Mouse (Mus musculus) MEL (cell line): ENCODE data around the gene Ptger3. TPM values are rescaled to one million over a fixed set of nuclear protein-coding genes. Genes with fewer than 3 reads are reported as not detected.

Experiments used
- DNase-seq: peaks from one replicate; pipeline ENCODE4 v3.0.0; 2011; ENCODE audit warnings: low read depth, low spot score
- H3K27ac ChIP-seq: 2 replicates; pipeline ENCODE4 v1.5.1; 2012; ENCODE audit warnings: low read depth, mild to moderate bottlenecking, control low read depth, low read length, moderate library complexity; ENCODE audit not compliant: control insufficient read depth
- H3K27me3 ChIP-seq, 2 experiments: fragments of 150-350 bp in 1 of 2; sonication (generic) in 1 of 2; 2 replicates each; pipeline ENCODE4 v1.6.1; 2012; ENCODE audit warnings: low read length in 2 of 2, mild to moderate bottlenecking in 2 of 2, improper control_type of control experiment in 1 of 2, moderate library complexity in 1 of 2; ENCODE audit not compliant: insufficient read depth in 2 of 2, control insufficient read depth in 1 of 2
- H3K36me3 ChIP-seq, 2 experiments: 2 replicates each; pipeline ENCODE4 v1.6.1; 2012 to 2014; ENCODE audit warnings: low read length in 2 of 2, improper control_type of control experiment in 1 of 2, inconsistent platforms in 1 of 2, mild to moderate bottlenecking in 1 of 2; ENCODE audit not compliant: insufficient read depth in 2 of 2, control insufficient read depth in 1 of 2
- H3K4me1 ChIP-seq, 2 experiments: fragments of 150-350 bp in 1 of 2; sonication (generic) in 1 of 2; 2 replicates each; pipeline ENCODE4 v1.6.1; 2012; ENCODE audit warnings: low read length in 2 of 2, improper control_type of control experiment in 1 of 2, mild to moderate bottlenecking in 1 of 2; ENCODE audit not compliant: insufficient read depth in 2 of 2, control insufficient read depth in 1 of 2
- H3K4me3 ChIP-seq, 2 experiments: fragments of 150-350 bp in 1 of 2; sonication (generic) in 1 of 2; 2 replicates each; pipeline ENCODE4 v1.5.1; 2012; ENCODE audit warnings: low read depth in 2 of 2, low read length in 2 of 2, mild to moderate bottlenecking in 2 of 2, moderate library complexity in 2 of 2, control low read depth in 1 of 2, improper control_type of control experiment in 1 of 2; ENCODE audit not compliant: control insufficient read depth in 1 of 2, insufficient read depth in 1 of 2
- H3K79me2 ChIP-seq: 2 replicates; pipeline ENCODE4 v1.6.1; 2012; ENCODE audit warnings: mild to moderate bottlenecking, low read length, moderate library complexity; ENCODE audit not compliant: control insufficient read depth, poor library complexity, insufficient read depth
- H3K9ac ChIP-seq: 2 replicates; pipeline ENCODE4 v1.6.1; 2012; ENCODE audit warnings: low read depth, mild to moderate bottlenecking, control low read depth, low read length, moderate library complexity; ENCODE audit not compliant: control insufficient read depth, poor library complexity, severe bottlenecking
- H3K9me3 ChIP-seq: fragments of 150-350 bp; sonication (generic); replicated peaks from 2 replicates; pipeline ENCODE4 v1.6.1; 2012; ENCODE audit warnings: mild to moderate bottlenecking, low read length, improper control_type of control experiment, moderate library complexity; ENCODE audit not compliant: insufficient read depth
- E2F4 ChIP-seq: IDR thresholded peaks from 2 replicates; pipeline ENCODE4 v1.6.1; 2011; ENCODE audit warnings: low read depth, low read length, improper control_type of control experiment, borderline replicate concordance
- EP300 ChIP-seq, 2 experiments: IDR thresholded peaks; 2 replicates each; pipeline ENCODE4 v1.6.1; 2011; ENCODE audit warnings: improper control_type of control experiment in 2 of 2, low read length in 2 of 2, low read depth in 1 of 2, mild to moderate bottlenecking in 1 of 2
- GABPA ChIP-seq: IDR thresholded peaks from 2 replicates; pipeline ENCODE4 v1.6.1; 2012; ENCODE audit warnings: low read depth, mild to moderate bottlenecking, inconsistent platforms, low read length, improper control_type of control experiment, moderate library complexity
- GATA1 ChIP-seq: IDR thresholded peaks from 2 replicates; pipeline ENCODE4 v1.6.1; 2011; ENCODE audit warnings: low read depth, low read length, improper control_type of control experiment
- HCFC1 ChIP-seq: IDR thresholded peaks from 2 replicates; pipeline ENCODE4 v1.6.1; 2012; ENCODE audit warnings: low read depth, mild to moderate bottlenecking, inconsistent platforms, low read length, improper control_type of control experiment, moderate library complexity
- MAX ChIP-seq: IDR thresholded peaks from 2 replicates; pipeline ENCODE4 v1.6.1; 2011; ENCODE audit warnings: low read length, improper control_type of control experiment
- MEF2A ChIP-seq: IDR thresholded peaks from 2 replicates; pipeline ENCODE4 v1.6.1; 2014; ENCODE audit warnings: low read depth, mild to moderate bottlenecking, inconsistent platforms, low read length, improper control_type of control experiment; ENCODE audit not compliant: poor library complexity, insufficient replicate concordance, severe bottlenecking; ENCODE audit errors: extremely low read depth
- MXI1 ChIP-seq: IDR thresholded peaks from 2 replicates; pipeline ENCODE4 v1.6.1; 2011; ENCODE audit warnings: mild to moderate bottlenecking, low read depth, low read length, improper control_type of control experiment
- MYB ChIP-seq: IDR thresholded peaks from 2 replicates; pipeline ENCODE4 v1.6.1; 2011; ENCODE audit warnings: mild to moderate bottlenecking, low read depth, low read length, improper control_type of control experiment
- POLR2A ChIP-seq, 2 experiments: IDR thresholded peaks; 2 replicates each; pipeline ENCODE4 v1.6.1; 2011 to 2012; ENCODE audit warnings: low read length in 2 of 2, mild to moderate bottlenecking in 2 of 2, control low read depth in 1 of 2, improper control_type of control experiment in 1 of 2, low read depth in 1 of 2, moderate library complexity in 1 of 2; ENCODE audit not compliant: control insufficient read depth in 1 of 2, insufficient read depth in 1 of 2, poor library complexity in 1 of 2
- POLR2AphosphoS2 ChIP-seq: IDR thresholded peaks from 2 replicates; pipeline ENCODE4 v1.6.1; 2011; ENCODE audit warnings: low read length, improper control_type of control experiment
- POLR2AphosphoS5 ChIP-seq: IDR thresholded peaks from 2 replicates; pipeline ENCODE4 v1.6.1; 2012; ENCODE audit warnings: low read depth, borderline replicate concordance, mild to moderate bottlenecking, inconsistent platforms, low read length, moderate library complexity, mixed read lengths
- RCOR1 ChIP-seq: IDR thresholded peaks from 2 replicates; pipeline ENCODE4 v1.6.1; 2012; ENCODE audit warnings: low read depth, mild to moderate bottlenecking, inconsistent platforms, low read length, improper control_type of control experiment
- SIN3A ChIP-seq: IDR thresholded peaks from 2 replicates; pipeline ENCODE4 v1.6.1; 2012; ENCODE audit warnings: low read length, improper control_type of control experiment, inconsistent platforms
- SMC3 ChIP-seq: IDR thresholded peaks from 2 replicates; pipeline ENCODE4 v1.6.1; 2011; ENCODE audit warnings: low read depth, low read length, improper control_type of control experiment
- TAL1 ChIP-seq: IDR thresholded peaks from 2 replicates; pipeline ENCODE4 v1.6.1; 2012; ENCODE audit warnings: mild to moderate bottlenecking, inconsistent platforms, low read length, moderate library complexity, mixed read lengths
- TBP ChIP-seq: IDR thresholded peaks from 2 replicates; pipeline ENCODE4 v1.8.0; 2011; ENCODE audit warnings: low read depth, low read length, improper control_type of control experiment
- USF1 ChIP-seq: IDR thresholded peaks from 2 replicates; pipeline ENCODE4 v1.6.1; 2014; ENCODE audit warnings: low read depth, mild to moderate bottlenecking, inconsistent platforms, low read length, improper control_type of control experiment, moderate library complexity
- polyA plus RNA-seq, 2 experiments: library from polyadenylated mRNA; stranded (reverse) in 1 of 2; unstranded in 1 of 2; fragments of >175 nt in 1 of 2; fragments of >200 nt in 1 of 2; gene quantifications; 2 replicates each; pipeline versions ENCODE4 v1.2.1 to v1.2.4; 2012; ENCODE audit warnings: low replicate concordance in 2 of 2, low read depth in 1 of 2; ENCODE audit not compliant: insufficient read length in 2 of 2, insufficient read depth in 1 of 2, missing spikeins in 1 of 2
- total RNA-seq: library from RNA; depleted of rRNA; stranded (reverse); fragments of 300-350 nt; gene quantifications from 2 replicates; pipeline ENCODE4 v1.2.3, GENCODE M21; 2012

Ptger3 gene
- total and polyA plus RNA-seq, 3 experiments: 6.8 to 7.0 TPM; not detected in 1

GRCm38 (mm10) chr3:157661622-157662021 is 94.9 kb downstream of the Ptger3 start:
- Histone ChIP-seq H3K27me3 (no peaks in the 10 kb centered on the region), H3K27ac (no peak overlapping the region), H3K9me3 (no peaks in the 10 kb centered on the region), H3K4me3 (no peak overlapping the region), H3K4me1 (no peaks in the 10 kb centered on the region), H3K79me2 (no peaks in the 10 kb centered on the region), H3K36me3 (no peaks in the 10 kb centered on the region), H3K9ac (no peak overlapping the region)
- no peak for DNase-seq
- no peak for TF ChIP-seq POLR2AphosphoS2
- TF ChIP-seq GABPA: no peak
- no peak for TF ChIP-seq GATA1

DNA sequence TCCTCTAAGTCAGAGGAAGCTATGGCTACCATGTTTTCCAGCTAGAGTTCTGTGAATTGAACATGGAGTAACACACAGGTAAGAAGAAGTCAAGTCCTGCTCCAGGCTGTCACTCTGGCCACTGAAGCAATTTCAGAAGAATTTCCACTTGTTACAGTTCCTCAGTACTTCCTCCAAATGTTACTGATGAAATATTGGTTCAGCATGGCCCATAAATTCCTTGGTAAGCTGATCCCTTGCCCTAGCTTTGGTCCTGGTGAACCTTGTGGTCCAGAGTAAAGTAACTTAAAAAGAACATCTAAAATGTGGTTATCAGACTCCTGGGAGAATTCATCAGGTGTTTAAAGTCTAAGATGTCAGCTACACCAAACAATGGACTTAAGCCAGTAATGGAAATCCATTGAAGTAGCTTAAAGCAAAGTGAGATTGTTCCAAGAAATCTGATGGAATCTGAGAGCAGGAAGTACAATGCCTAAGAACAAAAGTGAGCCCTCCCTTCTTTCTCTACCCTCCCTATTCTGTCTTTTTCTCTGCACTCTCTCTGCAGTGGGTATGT is 97.9 kb downstream of the Ptger3 start:
- H3K36me3 ChIP-seq: no peaks in the 10 kb centered on the region
- TF ChIP-seq E2F4: no peak
- H3K4me1 ChIP-seq: no peaks in the 10 kb centered on the region
- H3K79me2 ChIP-seq: no peaks in the 10 kb centered on the region
- no peak overlapping the region for H3K9ac ChIP-seq
- no peak overlapping the region for H3K27ac ChIP-seq
- DNase-seq: no peak
- no peaks in the 10 kb centered on the region for H3K9me3 ChIP-seq
- H3K27me3 ChIP-seq: no peaks in the 10 kb centered on the region
- no peak overlapping the region for H3K4me3 ChIP-seq

GRCm38 (mm10) chr3:157665471-157665870 is 98.8 kb downstream of the Ptger3 start:
- no peak overlapping the region for H3K27ac ChIP-seq
- H3K36me3 ChIP-seq: no peaks in the 10 kb centered on the region
- H3K9ac ChIP-seq: no peak overlapping the region
- no peaks in the 10 kb centered on the region for H3K4me1 ChIP-seq
- H3K9me3 ChIP-seq: no peaks in the 10 kb centered on the region
- no peak for DNase-seq
- no peak overlapping the region for H3K4me3 ChIP-seq
- H3K79me2 ChIP-seq: no peaks in the 10 kb centered on the region
- no peaks in the 10 kb centered on the region for H3K27me3 ChIP-seq
- no peak for TF ChIP-seq HCFC1
- TF ChIP-seq RCOR1: no peak

DNA sequence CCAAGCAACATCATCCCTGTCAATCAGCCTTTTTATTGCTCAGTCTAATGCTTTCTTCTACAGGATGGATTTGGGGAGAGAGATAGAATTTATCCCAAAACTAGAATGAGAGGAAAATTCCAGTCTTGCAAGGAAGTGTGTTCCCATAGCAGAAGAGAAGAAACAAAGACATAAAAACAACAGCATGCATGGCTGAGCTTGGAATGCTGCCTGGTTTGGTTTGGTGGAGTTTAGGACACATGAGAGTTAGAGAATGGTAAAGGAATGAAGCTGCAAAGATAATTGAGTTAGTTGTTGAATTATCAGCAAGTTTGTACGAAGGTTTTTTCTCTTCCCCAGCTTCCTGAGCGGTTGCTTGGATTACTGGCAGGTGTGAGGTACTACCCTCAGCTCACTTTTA is 99.5 kb downstream of the Ptger3 start:
- Histone ChIP-seq H3K4me3 (no peak overlapping the region), H3K9me3 (no peaks in the 10 kb centered on the region), H3K9ac (no peak overlapping the region), H3K4me1 (no peaks in the 10 kb centered on the region), H3K36me3 (no peaks in the 10 kb centered on the region), H3K79me2 (no peaks in the 10 kb centered on the region), H3K27ac (no peak overlapping the region), H3K27me3 (no peaks in the 10 kb centered on the region)
- TF ChIP-seq MXI1 (no peak), MEF2A (no peak), POLR2AphosphoS5 (no peak), MAX (no peak), TBP (no peak), SIN3A (no peak), USF1 (no peak), POLR2A (IDR thresholded peaks at IDR 0.05; ENCODE audit: control insufficient read depth in 1 of 2, insufficient read depth in 1 of 2, low read depth in 1 of 2, low read length in 2 of 2, poor library complexity in 1 of 2) (no peak), GABPA (no peak), MYB (no peak), SMC3 (no peak), EP300 (IDR thresholded peaks at IDR 0.05; ENCODE audit: low read depth in 1 of 2, low read length in 2 of 2) (no peak), TAL1 (no peak)
- DNase-seq: no peak
